Mouse (Mus musculus) cerebellum, adult 9-10 months (tissue): ENCODE measurements around the gene Snrpd3.
"Not testable (repeated sequence)": the region's sequence is repeated elsewhere in the genome, so short reads cannot be mapped to it uniquely, and the experiment has no call there.

Experiments used
- DNase-seq: peaks from one replicate; pipeline ENCODE4 v3.0.0; 2022

Snrpd3 gene

DNA sequence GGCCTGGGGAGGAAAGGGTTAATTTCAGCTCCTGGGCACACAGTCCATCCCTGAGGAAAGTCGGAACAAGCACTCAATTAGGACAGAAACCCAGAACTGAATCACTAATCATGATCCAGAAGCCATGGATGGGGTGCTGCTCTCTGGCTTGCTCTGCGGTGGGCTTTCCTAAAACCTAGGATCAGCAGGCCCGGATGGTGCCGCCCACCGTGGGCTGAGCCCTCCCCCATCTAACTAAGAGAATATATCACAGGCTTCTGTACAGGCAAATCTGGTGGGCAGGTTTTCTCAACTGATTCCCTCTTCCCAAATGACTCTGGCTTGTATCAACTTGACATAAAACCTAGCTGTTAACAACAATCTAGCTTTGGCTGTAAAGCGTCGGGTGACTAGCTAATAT lies 30.6 kb downstream of the Snrpd3 start:
- DNase-seq, result no peak

DNA sequence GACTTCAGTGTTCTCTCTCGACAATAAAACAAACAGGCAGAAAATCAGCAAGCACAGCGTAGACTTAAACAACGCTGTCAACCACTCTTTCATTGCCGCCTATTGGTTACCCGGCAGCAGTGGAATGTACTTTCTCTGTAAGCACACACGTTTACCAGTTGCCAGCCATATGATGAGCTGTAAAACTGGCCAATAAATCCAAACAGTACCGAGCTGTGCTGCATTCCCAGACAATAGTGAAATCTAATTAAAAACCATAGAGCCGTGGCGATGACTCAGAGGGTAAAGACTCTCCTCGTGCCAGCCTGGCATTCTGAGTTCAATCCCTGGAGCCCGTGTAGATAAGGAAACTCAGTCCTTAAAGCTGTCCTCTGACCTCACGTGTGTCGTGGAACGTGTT lies 31.1 kb downstream of the Snrpd3 start:
- DNase-seq, result no peak

DNA sequence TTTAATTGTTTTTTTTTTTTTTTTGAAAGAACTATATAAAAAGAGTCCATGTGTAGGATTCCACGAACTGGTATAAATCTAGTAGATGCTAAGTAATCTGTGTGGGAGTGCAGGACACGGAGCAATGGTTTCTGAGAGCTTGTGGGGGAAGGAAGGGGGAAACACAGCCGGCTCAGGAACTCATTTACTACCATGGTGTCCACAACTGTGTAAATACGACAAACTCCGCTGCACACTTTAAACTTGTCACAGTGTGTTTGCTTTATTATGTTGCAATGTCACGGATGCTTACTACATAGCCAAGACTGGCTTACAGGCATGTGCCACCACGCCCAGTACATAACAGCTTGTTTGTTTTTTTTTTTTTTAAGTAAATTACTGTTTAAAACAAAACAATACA lies 32.5 kb downstream of the Snrpd3 start:
- no peak for DNase-seq

DNA sequence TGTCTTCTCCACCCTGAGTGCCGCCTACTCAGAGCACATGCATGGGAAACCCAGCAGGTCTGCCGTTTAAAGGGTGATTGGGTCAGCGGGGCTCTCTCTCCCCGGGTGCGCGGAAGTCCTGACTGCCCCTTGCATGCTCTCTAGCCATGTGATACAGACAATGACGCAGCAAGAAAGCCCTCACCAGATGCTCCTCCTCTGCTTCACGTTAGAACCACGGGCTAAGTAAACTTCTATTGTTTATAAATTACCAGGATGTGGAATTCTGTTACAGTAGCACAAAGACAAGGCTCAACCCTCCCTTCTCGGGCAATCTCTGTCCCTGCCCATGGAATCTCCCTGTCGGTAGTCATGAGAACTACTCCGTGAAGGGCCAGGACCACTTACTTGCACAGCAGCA lies 33.8 kb downstream of the Snrpd3 start:
- DNase-seq, result no peak

DNA sequence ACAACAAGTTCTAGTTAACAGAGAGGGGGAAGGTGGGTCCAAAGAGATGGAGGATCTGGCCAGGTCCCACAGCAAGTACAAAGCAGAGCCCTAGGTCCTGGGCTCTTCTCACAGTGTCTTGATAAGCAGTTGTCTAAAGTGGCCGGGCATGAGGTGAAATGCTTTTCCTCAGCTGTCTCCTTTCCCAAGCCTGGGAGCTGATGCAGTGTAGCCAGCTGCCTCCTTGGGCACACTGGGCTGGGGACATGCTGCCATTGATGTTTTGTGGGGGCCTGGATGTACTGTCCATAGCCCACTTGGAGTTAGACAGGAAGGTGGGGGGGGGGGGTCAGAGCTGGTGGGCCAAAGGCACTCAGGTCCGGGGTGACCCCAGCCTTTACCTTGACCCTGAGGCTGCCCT lies 34.8 kb downstream of the Snrpd3 start:
- no peak for DNase-seq

DNA sequence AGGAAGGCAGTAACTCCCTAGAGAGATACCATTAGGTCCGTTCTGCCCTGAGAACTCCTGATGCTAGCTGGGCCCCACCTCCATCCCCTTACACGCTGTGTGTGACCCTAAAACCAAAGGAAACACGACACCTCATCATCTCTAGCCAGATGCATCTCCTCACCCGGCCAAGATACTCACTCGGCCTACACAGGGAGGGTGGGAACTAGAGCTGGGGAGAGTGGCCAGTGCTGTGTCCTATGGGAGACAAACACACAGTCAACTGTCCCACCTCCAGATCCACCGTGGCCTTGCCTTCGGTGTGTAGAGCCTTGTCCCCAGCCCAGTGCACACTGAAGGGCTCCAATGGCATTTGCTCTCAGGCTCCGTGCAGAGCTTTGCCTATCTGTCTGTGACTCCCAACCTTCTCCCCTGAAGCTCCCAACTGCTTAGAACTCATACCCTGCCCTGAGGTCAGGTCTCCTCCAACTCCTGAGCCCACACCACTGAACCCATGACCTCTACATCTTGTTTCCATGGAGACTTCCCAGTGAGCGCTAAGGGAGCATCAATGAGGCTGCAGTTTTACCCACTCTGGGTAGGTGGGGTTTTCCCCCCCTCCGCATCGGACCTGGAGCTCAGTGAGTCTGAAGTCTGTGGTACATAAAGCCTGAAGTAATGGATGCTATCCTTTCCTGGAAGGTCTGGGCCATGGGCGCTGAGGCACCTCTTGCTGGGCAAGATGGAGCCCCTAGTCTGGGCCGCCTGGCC lies 35.5 kb downstream of the Snrpd3 start:
- DNase-seq, result no peak

DNA sequence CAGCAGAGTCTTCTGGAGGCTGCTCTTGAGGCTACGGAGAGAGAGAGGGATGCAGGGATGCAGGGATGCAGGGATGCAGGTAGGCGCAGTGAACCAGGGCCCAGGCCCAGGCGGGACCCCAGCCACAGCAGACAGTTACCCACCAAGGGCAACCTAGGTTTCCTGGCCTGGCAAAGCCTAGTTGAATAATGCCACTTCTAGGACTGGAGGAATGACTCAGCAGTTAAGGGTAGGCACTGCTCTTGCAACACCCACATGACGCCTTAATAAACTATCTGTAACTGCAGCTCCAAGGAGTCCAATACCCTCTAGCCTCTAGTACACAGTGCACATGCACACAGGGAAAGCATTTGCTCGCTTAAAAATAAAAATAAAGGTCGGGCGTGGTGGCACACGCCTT lies 36.7 kb downstream of the Snrpd3 start:
- no peak for DNase-seq

DNA sequence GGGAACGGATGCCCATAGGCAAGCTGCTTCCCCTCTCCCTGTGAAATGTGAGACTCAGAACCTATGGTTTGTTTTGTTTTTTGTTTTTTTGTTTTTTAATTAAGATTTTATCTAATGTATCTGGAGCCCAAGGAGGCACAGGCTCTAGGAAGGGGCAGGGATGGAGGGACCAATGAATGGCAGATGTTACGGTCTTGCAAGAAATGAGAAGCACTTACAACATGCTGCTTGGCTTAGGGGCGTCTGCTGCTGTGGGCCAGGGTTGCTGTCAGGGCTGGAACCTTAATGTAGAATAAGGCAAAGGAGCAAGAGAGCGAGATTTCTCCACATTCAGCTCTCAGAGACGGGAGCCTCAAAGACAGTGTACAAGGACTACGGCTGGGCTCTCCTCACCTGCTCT lies 38.2 kb downstream of the Snrpd3 start:
- no peak for DNase-seq

DNA sequence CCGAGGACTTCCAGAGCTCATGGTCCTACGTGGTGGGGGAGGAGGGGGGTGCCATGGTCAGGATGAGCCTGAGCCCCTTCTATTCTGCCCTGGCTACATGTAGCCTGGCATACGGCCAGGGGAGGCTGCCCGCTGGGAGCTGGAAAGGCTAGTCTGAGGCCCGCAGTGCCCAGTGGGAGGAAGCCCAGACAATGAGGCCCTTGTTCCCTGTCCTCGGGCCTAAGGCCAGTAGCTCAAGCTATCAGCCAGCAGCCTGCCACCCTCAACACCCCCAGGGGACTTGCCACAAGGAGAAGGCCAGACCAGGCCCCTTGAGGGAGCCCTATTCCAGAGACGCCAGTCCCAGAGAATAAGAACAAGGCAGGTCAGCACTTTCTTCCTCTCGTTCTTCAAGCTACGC lies 38.7 kb downstream of the Snrpd3 start:
- DNase-seq, result peak; percentile 67

DNA sequence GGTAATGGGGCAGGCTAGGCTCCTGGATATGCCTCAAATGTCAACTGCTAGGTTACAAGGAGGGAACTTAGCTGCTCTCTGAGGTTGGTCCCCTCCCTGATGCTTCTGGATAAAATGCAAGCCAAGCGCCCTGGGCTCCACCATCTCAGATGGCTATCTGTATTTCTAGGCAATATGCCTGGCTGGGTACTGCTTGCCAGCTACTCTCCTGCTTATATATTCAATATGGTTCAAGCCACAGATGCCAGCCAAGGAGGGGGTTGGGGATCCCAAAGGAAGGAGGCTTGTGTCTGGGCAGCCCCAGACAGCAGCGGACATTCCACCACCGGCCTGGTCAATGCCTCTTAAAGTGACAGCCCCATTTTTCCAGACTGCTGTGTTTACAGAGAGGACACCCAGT lies 41.2 kb downstream of the Snrpd3 start:
- DNase-seq, result peak; percentile 90

DNA sequence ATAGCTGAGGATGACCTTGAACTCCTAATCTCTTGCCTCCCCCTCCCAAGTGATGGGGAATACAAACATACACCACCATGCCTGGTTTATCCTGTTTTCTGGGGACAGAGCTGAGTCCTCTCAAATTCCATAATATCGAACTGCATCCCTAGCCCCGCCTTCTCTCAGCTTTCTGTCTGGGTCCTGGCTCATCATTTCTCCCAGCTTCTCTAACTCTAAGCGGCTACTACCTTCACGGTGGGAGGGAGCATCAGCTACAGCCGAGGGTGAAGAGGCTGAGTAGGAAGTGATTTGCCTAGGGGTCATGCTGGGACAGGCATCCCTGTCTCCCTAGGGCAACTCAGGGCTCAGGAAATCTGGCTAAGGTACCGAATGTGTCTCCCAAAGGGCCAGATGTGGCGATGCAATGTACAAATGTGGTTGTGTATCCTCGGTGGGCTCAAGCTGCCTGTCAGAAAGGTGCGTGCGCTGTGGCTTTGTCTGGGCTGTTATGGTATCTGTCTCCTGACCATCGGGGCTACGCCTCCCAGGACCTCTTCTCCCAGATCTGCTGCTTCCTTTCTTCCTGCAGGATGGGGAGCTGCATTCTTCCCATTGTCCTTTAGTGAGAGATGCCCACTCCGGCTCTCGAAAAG lies 41.8 kb downstream of the Snrpd3 start:
- DNase-seq, result peak; percentile 58

DNA sequence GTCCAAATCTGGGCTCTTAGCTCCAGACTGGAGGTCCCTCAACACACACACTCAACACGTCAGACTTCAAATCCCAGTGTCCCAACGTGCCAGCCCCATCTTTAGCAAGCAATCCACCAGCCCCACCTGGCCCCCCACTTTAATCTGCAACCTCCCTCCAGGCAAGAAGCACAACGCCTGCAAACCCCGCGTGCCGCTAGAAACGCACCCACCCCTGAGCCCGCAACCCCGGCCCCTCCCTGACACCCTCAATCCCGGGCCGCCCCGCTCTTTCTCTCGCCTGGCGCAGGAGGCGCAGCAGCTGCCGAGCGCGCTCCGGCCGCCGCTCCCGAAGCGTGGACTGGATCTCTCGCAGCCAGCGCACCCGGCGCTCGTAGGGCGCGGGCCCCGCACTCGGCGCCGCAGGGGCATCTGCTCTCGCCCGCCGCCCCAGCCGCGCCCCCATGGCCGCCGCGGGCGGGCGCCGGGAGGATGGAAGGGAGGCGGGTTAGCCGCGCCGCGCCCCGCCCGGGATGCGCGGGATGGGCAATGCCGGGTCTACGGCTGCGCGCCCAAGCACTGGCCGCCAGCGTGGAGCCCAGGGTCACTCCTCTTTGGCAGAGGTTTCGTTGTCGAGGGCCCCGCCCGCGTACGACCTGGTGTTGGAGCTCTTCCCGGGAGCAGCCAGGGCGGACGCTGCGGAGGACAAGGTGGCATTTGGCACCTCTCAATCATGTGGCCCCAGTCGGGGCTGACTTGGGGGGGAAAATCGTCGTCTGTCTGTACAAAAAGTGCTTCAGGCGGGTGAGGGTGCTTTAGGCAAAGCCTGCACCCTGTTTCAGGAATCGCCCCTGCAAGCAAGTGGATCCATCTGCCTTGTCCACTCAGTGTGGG lies 42.6 kb downstream of the Snrpd3 start, which contains the start of gene Lrrc75b:
TSS of gene Lrrc75b (minus strand) at position 655 of the 873 bp plus-strand sequence.
- DNase-seq, result peak; percentile 82

DNA sequence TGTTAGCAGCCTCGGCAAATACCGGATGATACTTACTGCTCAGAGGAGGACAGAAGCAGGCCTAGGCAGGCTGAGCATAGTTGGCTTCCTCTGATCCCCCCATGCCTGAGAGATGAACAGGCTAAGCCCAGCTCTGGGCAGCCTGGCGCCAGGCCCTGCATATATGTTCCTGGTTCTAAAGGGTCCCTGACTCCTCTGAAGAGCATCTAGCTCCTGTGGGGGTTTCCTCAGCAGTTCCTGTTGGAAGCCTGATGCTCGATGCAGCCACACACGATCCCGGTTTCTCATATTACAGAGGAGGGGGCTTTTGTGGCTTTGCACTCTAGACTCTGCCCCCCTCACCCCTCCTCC lies 43.2 kb downstream of the Snrpd3 start:
- no peak for DNase-seq

DNA sequence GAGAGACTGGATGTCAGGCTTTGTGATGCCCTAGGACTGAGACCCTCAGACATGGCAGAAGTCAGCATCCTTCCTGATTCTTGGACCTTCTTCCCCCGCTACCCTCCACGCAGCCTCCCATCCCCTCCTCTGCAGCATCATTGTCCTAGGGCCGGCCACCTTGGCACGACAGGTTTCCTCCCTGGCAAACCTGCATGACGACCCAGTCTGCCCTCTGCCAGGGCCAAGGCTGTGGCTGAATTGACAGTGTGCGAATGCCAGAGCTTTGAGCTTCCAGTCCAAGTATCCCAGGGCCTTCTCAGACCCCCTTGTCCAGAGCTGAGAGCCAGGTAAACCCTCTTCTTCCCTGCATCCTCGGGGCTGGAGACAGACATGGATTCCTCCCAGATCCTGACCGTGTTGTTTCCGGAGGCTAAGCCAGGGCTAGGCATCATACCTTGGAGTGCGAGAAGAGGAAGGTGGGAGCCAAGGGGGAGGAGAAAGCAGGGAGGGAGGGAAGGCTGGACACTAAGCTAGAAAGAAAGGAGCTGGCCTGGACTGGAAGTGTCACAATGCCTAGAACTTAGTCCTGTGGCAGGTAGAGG lies 43.8 kb downstream of the Snrpd3 start, which contains the start of gene Ggt1:
TSS of gene Ggt1 (plus strand) at position 534 of the 584 bp plus-strand sequence.
- peak; percentile 45 for DNase-seq

DNA sequence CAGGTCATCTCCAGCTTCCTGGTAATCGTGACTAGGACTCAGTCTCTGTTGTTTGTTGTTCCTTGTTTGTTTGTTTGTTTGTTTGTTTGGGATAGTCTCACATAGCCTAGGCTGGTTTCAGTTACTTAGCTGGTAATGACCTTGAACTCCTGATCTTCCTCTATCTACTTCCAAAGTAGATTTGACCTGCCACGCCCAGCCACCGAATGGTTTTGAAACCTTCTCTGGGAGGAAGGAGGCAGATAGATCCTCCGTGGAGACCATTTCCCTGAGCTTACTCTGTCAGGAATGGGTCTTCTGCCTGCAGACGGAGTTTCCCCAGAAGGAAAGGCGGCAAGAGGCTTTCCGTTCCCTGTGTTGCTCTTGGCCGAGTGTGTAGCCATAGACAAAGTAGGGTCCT lies 45.2 kb downstream of the Snrpd3 start:
- DNase-seq, result no peak

DNA sequence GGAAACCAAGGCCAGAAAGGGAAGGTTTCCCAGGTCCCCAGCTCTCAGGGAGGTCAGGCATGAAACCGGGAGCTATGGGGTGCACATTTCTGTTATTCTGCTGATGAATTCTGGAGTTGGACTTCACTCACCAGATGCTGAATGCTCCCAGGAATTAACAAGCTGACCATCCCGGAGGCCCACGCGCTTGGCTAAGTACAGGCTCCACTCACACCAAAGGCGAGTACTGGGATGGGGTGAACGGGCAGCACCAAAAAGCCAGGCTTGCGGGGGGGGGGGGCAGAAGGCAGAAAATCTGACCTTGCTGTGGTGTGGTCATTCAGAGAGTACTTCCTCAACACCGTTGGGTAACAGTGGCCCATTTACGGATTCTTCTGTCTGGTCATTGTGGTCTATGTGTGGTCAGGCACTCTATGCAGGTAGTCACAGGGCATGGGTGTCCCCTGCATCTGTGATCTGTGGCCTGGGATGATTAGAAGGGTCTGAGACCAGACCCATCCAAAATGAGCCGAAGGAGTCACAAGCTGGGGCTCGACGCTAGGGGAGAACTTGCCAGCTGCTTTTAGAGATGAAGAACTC lies 47.4 kb downstream of the Snrpd3 start:
- DNase-seq, result no peak

DNA sequence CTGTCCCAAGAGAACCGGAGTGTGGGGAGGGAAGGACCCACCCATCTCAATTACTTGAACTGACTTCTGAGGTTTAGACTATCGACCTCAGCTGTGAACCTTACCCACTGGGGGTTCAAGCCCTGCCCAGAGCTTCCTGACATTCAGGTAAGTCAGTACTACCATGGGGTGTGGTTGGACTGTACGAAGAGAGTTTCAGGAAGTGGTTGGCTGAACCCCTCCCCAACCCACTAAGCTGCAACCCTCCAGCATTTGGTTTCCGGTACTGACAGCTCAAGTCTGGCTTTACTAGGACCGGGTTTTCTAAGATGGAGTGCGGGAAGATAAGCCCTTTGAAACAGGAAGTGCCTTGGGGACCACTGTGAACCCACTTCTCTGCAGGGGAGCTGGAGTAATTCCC lies 48.1 kb downstream of the Snrpd3 start:
- DNase-seq, result no peak

DNA sequence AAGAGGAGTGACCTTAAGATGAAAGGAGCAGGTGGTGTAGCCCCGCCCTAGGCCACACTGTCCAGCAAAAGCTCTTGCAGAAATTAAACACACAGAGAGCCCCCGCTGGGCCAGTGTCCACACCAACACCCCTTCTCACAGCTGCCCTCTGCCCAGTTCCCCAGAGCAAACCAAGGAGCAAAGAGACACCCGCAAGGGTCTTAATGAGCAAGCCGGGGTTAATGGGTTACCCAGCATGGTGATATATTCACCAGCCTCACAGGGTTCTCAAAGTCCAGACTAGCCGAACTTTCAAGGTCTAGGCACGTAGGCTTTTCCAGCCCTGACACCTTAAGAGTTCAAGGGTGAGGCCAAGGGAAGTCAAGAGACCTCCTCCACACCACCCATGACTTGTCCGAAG lies 48.6 kb downstream of the Snrpd3 start:
- no peak for DNase-seq

DNA sequence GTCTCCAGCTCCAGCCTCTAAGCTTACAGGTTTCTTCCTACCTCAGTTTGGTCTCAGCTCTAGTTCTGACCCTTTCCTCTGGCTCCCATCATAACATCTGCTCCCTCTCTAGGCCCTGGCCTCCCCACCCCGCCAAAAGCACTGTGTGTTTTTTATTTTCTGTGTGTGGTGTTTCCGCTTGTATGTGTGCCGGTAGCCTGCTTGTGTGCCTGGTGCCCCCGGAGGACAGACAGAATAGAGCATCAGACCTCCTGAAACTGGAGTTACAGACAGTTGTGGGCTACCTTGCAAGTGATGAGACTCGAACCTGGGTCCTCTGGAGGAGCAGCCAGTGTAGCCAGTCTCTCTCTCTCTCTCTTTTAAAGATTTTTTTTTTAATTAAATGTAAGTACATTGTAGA lies 49.0 kb downstream of the Snrpd3 start:
- DNase-seq, result no peak

DNA sequence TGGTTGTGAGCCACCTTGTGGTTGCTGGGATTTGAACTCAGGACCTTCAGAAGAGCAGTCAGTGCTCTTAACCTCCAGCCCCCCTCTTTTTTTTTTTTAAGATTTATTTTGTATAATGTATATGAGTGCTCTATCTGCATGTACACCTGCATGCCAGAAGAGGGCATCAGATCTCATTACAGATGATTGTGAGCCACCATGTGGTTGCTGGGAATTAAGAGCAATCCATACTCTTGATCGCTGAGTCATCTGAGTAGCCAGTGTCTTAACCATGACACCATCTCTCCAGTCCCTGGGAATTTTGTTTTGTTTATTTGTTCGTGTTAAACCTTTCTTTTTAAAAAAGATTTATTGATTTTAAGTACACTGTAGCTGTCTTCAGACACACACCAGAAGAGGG lies 49.4 kb downstream of the Snrpd3 start:
- not testable (repeated sequence) for DNase-seq

DNA sequence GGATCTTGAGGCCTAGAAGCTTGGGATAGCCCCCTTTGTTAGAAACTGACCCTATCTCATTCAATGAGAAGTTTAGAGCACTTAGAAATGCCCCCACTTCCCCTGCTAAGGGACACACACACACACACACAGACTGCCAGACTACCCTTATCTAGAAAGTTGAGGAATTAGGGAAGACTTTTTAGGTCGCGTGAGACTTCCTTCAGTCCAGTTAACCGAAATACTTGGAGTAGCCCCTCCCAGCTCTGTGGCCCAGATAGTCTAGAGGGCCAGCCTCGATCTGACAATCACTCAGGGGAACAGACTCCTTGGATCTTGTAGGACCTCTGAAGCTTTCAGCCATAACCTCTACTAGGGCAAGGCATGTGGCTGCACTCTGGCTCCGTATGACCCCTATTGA lies 50.7 kb downstream of the Snrpd3 start:
- no peak for DNase-seq

DNA sequence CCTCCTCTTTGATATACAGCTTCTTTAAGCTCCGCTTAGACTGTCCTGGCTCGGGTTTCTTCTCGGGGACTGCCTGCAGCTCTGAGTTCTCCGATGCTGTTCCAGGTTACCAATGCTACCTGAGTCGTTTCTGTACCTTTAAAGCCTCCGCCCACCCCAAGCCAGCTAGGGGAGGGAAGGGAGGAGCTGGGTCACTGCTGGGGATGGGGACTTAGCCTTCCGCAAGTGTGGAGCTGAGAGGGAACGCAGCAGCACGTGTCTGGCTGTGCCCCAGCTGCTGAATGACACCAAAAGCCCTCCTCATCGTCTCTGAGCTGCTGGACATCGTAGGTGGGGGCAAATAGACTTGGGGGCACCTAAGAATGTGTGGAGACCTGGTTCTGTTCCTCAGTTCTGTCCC lies 51.1 kb downstream of the Snrpd3 start:
- DNase-seq, result no peak

DNA sequence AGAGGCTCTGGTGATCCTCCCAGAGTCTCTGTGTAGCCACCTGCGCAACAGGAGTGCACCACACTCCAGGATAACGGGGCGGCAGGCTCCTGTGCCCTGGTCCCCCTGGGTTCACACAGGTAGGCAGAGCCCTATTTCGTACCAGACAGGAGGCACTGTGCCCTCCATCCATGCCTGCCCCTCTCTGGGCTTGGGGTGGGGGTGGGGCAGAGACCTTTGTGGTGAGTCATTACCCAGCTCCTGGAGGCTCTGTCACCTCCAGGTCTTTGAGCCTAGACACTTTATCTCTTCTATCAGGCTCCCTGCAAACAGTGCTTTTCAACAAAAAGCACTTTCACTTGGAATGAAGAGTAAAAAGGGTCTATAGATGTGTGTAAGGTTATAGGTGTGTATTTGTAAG lies 51.5 kb downstream of the Snrpd3 start:
- DNase-seq, result no peak
